Mouse (Mus musculus) stomach, embryonic 16.5 days (tissue): ENCODE results near the gene Clec2g. TPM values are rescaled to one million over a fixed set of nuclear protein-coding genes. Genes with fewer than 3 reads are reported as not detected.
"Not testable (repeated sequence)": the region's sequence is repeated elsewhere in the genome, so short reads cannot be mapped to it uniquely, and the experiment has no call there.

ENCODE experiments used
- ATAC-seq: fragments of 200-750 bp; cut with Nextera tagmentation; 2 replicates; pipeline ENCODE4 v1.8.0; 2017; ENCODE audit warnings: moderate number of reproducible peaks, moderate TSS enrichment; ENCODE audit not compliant: insufficient read depth, low FRiP score
- H3K27ac ChIP-seq: fragments of 300-500 bp; sonication (generic); 2 replicates; pipeline ENCODE4 v1.5.1; 2014; ENCODE audit warnings: low read length
- H3K27me3 ChIP-seq: fragments of 300-500 bp; sonication (generic); 2 replicates; pipeline ENCODE4 v1.6.1; 2014; ENCODE audit warnings: low read length, control low read depth, mixed read lengths; ENCODE audit not compliant: control insufficient read depth, insufficient read depth
- H3K36me3 ChIP-seq: fragments of 300-500 bp; sonication (generic); 2 replicates; pipeline ENCODE4 v1.6.1; 2014; ENCODE audit warnings: low read length; ENCODE audit not compliant: control insufficient read depth, insufficient read depth
- H3K4me1 ChIP-seq: fragments of 300-500 bp; sonication (generic); 2 replicates; pipeline ENCODE4 v1.6.1; 2014; ENCODE audit warnings: low read length, control low read depth, mixed read lengths; ENCODE audit not compliant: control insufficient read depth, insufficient read depth
- H3K4me2 ChIP-seq: fragments of 300-500 bp; sonication (generic); 2 replicates; pipeline ENCODE4 v1.6.1; 2014; ENCODE audit warnings: low read depth, low read length, mixed read lengths
- H3K4me3 ChIP-seq: fragments of 300-500 bp; sonication (generic); replicated peaks from 2 replicates; pipeline ENCODE4 v1.5.1; 2014; ENCODE audit warnings: mild to moderate bottlenecking, low read length
- H3K9ac ChIP-seq: fragments of 300-500 bp; sonication (generic); 2 replicates; pipeline ENCODE4 v1.6.1; 2014; ENCODE audit warnings: low read length
- H3K9me3 ChIP-seq: fragments of 300-500 bp; sonication (generic); replicated peaks from 2 replicates; pipeline ENCODE4 v1.6.1; 2016; ENCODE audit warnings: low read length, control low read depth; ENCODE audit not compliant: control insufficient read depth
- WGBS: fragments of 180-500 bp; shearing (Covaris S2); extraction: QIAGEN DNeasy Blood & Tissue Kit; methylation state at CpG from one replicate; pipeline ENCODE4 v1.1.7; 2014; 5-methylcytosine and 5-hydroxymethylcytosine counted together
- polyA plus RNA-seq: library from polyadenylated mRNA; unstranded; fragments of >200 nt; fragmentation: Nextera tagmentation; extraction: Ambion mirVana; gene quantifications from 2 replicates; pipeline ENCODE4 v1.2.1, GENCODE M21; 2015

Gene Clec2g
- polyA plus RNA-seq, 1 experiment from 2014 or later = 0.92 TPM

DNA sequence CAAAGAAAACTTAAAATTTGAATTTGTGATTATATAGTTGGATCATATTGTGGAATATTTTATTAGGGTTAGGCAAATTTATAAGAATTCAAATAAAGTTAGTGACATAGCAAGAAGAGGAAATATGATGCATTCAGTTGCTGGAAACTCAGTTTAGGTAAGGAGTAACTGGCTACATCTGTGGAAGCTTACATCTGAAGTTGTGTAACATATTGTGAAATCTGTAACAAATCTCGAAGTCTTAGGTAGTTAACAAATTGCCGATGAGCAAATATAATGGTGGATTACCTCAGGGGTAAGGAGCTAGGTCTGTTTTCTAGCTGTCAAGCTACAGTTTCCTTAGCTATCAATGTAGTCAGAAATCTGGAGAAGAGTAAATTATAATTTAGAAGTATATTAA is 16.9 kb upstream of the Clec2g start:
- H3K9ac ChIP-seq = no peak overlapping the region
- WGBS = 75% methylated on average over 2 of the region's 2 CpGs
- no peak for ATAC-seq

DNA sequence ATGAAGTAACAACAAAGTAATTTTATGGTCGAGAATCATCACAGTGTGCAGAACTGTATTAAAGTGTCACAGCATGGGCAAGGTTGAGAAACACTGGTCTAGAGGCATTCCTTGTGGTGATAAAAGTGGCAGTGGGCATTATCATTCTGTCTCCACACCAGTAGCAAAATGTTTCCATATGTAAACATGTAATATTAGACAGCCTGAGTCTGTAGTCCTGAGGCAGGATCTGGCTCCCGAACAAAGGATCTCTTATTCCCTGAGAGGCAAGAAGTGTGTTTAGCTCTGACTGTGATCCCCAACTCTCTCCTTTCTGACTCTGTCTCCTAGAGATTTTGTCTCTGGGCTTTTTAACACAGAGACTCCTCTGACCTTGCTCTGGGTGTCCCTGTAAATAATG is 1.1 kb upstream of the Clec2g start:
- Histone ChIP-seq H3K4me1 (no peaks in the 10 kb centered on the region), H3K4me3 (no peak overlapping the region), H3K36me3 (no peaks in the 10 kb centered on the region), H3K9me3 (no peaks in the 10 kb centered on the region), H3K27me3 (no peaks in the 10 kb centered on the region), H3K27ac (no peak overlapping the region), H3K4me2 (no peak overlapping the region), H3K9ac (no peak overlapping the region)
- ATAC-seq = no peak
- WGBS = 29% methylated on average over 2 of the region's 2 CpGs

More for the DNA sequence above, 16.9 kb upstream of the Clec2g start:
- H3K9me3 ChIP-seq = no peaks in the 10 kb centered on the region
- no peak overlapping the region for H3K27ac ChIP-seq
- no peak overlapping the region for H3K4me3 ChIP-seq
- H3K4me2 ChIP-seq = no peak overlapping the region
- H3K27me3 ChIP-seq = no peaks in the 10 kb centered on the region
- H3K36me3 ChIP-seq = no peaks in the 10 kb centered on the region
- H3K4me1 ChIP-seq = 0 out of 2 replicates have a peak, but pooled peaks cover 2% of the 10 kb centered on the region

DNA sequence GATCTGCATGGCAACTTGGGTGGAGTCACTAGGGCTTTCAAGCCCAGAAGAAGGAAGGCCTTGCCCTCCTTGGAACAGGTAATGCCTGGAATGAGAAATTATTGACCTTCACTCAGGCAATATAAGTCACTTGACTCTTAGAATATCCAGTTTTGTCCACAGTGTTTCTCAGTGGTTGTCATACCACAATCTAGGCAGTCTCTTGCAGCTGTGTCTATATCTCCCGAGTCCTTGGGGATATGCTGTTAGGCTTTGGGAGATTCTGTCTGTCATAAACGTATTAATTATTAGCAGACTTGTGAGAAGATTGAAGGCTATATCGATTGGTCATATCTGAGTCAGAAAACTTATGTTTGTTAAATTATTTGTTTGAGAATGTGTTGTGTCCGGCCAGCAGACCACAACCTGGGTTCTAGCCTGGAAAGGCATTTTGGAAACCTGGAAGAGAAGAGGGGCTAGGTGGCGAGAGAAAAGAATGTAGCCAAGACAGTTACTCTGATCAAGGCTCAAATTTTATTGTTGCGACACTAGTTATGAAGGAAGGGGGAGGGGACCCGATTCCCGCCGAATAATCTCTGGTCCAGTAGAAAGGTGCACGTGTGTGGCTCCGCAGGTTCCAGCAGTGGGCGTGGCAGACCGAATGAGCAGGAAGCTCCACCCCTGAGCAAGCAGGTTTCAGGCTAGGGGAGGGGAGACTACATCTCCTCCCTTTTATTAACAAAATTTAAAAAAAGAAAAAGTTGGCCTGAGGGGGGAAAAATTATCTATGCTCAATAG is 1.9 kb downstream of the Clec2g start:
- 77% methylated on average over 4 of the region's 13 CpGs for WGBS
- H3K9me3 ChIP-seq, H3K4me2 ChIP-seq, H3K36me3 ChIP-seq, ATAC-seq, H3K27me3 ChIP-seq, H3K9ac ChIP-seq, H3K27ac ChIP-seq, H3K4me1 ChIP-seq, H3K4me3 ChIP-seq: not testable (repeated sequence)

DNA sequence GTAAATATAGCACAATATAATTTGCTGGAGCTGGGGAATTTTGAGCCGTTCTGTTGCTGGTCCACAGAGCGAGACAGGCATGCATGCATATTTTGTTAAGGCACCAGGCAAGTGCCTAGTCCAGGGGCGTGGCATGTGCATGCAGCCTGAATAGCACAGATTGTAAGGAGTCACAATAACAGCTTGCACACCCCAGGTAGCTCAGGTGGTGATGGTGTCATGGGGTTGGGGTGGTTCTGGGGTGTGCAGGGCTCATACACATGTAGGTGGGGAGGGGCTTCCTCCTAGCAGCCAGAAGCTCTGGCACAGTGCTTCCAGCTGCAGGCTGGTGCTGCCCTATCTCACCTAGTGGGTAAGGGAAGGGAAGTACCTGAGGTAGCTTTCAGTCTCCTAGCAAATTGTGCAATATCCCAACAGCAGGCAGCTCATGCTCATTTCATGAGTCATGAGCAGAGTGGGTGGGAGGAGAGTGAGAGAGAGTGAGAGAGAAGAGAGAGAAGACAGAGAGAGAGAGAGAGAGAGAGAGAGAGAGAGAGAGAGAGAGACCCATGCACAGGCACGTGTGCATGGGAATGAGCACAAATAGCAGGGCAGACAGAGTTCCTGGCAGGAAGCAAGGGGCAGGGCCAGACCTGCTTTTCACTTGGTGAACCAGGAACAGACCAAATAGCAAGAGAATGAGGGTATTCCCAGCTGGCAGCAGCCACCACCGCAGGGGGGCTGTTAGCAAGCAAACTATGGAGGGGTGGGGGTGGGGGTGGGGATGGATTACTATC is 7.7 kb downstream of the Clec2g start:
- Histone ChIP-seq H3K27ac (no peak overlapping the region), H3K27me3 (no peaks in the 10 kb centered on the region), H3K4me3 (no peak overlapping the region), H3K9ac (no peak overlapping the region), H3K4me2 (no peak overlapping the region), H3K36me3 (no peaks in the 10 kb centered on the region), H3K9me3 (no peaks in the 10 kb centered on the region), H3K4me1 (no peaks in the 10 kb centered on the region)
- no peak for ATAC-seq
- 84% methylated on average over 5 of the region's 5 CpGs for WGBS

DNA sequence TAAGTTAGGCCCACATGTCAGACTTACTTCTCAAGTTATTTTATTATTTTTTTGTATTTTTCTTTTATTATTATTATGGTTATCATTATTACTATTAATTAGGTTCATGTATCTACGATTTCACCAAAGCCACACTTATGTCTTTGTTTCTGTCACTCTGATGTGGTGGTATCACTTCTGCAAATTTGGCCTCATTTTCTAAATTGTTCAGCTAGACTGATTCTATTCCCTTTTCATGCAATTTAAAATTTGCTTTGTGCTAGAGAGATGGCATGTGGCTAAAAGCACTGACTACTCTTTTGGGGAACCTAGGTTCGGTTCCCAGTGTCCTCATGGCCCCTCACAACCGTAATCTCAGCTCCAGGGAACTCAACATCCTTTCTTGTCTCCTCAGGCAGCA is 11.4 kb downstream of the Clec2g start:
- Histone ChIP-seq H3K27me3 (no peaks in the 10 kb centered on the region), H3K4me2 (no peak overlapping the region), H3K27ac (no peak overlapping the region), H3K9ac (no peak overlapping the region), H3K36me3 (no peaks in the 10 kb centered on the region), H3K9me3 (no peaks in the 10 kb centered on the region), H3K4me1 (no peaks in the 10 kb centered on the region), H3K4me3 (no peak overlapping the region)
- WGBS = 87% methylated on average over 3 of the region's 3 CpGs
- no peak for ATAC-seq

DNA sequence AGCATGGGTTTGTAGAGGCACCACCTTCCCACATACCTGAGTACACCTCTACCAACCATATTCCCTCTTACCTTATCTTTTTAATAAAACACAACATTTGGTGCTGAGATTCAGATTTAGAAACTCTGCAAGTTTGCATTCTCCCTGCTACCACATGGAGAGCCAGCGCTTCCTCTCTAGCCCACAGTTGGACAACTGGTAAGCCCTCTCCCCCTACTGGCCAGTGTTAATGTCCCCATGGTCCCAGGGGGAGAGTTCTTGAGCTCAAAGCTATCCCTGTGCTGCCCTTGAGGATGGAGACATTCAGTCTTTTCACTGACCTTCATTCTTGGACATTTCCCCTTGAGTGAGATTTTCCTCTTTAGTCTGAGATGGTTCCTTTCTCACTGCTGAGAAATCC is 26.9 kb downstream of the Clec2g start:
- Histone ChIP-seq H3K4me2 (no peak overlapping the region), H3K4me1 (no peaks in the 10 kb centered on the region), H3K27me3 (no peaks in the 10 kb centered on the region), H3K27ac (no peak overlapping the region), H3K36me3 (no peaks in the 10 kb centered on the region), H3K4me3 (no peak overlapping the region), H3K9ac (no peak overlapping the region), H3K9me3 (no peaks in the 10 kb centered on the region)
- ATAC-seq = no peak
- 83% methylated on average over 1 of the region's 1 CpGs for WGBS

DNA sequence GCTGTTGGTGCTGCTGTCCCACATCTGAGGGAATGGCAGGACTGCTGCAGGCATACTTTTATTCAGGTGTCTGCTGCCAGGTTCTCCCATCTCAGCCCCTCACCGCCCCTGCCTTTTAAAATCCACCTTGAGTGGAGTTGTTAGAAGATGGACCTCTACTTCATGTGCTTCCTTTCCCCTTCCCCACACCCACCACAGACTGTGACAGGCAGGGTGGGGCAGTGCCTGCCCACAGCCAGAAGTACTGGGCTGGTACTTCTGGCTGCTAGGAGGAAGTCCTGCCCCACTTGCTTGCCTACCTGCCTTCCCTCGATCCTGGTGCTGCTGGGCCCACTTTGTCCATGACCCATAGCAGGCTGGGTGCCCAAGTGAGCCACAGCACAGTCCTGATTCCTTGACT is 27.9 kb downstream of the Clec2g start:
- H3K9ac ChIP-seq, H3K36me3 ChIP-seq, H3K9me3 ChIP-seq, H3K4me2 ChIP-seq, H3K27me3 ChIP-seq, H3K4me3 ChIP-seq, H3K27ac ChIP-seq, ATAC-seq, H3K4me1 ChIP-seq: not testable (repeated sequence)
- 70% methylated on average over 2 of the region's 2 CpGs for WGBS

DNA sequence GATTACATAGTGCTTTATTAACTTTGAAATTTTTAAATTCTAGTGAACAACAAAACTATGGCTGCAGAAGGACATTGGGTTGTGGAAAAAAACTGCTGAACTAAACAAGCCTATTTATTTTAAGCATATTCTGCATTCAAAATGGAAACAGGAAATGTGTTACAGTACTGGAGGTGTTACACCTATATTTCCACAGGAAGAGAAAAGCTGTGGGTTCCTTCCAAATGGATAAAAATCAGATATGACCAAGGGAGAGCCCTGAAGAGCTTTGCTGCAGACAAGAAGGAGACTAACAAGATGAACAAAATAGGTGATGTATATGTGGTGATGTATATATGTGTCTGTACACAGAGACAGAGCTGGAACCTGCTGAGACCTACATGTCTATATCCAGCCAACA is 30.3 kb downstream of the Clec2g start:
- Histone ChIP-seq H3K9ac (no peak overlapping the region), H3K9me3 (no peaks in the 10 kb centered on the region), H3K4me2 (no peak overlapping the region), H3K27ac (no peak overlapping the region), H3K36me3 (no peaks in the 10 kb centered on the region), H3K4me1 (no peaks in the 10 kb centered on the region), H3K27me3 (no peaks in the 10 kb centered on the region), H3K4me3 (no peak overlapping the region)
- no peak for ATAC-seq

DNA sequence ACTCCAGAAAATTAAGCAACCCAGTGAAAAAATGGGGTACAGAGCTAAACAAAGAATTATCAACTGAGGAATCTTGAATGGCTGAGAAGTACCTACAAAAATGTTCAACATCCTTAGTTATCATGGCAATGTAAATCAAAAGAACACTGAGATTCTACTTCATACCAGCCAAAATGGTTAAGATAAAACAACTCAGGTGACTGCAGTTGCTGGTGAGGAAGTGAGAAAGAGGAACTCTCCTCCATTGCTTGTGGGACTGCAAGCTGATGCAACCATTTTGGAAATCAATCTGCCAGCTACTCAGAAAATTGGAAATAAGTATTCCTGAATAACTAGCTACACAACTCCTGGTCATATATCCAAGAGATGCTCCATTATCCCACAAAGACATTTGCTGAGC is 34.3 kb downstream of the Clec2g start:
- H3K9ac ChIP-seq = no peak overlapping the region
- no peak overlapping the region for H3K4me3 ChIP-seq
- H3K4me1 ChIP-seq = no peaks in the 10 kb centered on the region
- no peak overlapping the region for H3K4me2 ChIP-seq
- no peak overlapping the region for H3K27ac ChIP-seq
- H3K27me3 ChIP-seq = no peaks in the 10 kb centered on the region
- H3K9me3 ChIP-seq = no peaks in the 10 kb centered on the region
- no peaks in the 10 kb centered on the region for H3K36me3 ChIP-seq
- ATAC-seq = no peak
